Mouse (Mus musculus): ENCODE measurements around the gene Runx3.

DNA sequence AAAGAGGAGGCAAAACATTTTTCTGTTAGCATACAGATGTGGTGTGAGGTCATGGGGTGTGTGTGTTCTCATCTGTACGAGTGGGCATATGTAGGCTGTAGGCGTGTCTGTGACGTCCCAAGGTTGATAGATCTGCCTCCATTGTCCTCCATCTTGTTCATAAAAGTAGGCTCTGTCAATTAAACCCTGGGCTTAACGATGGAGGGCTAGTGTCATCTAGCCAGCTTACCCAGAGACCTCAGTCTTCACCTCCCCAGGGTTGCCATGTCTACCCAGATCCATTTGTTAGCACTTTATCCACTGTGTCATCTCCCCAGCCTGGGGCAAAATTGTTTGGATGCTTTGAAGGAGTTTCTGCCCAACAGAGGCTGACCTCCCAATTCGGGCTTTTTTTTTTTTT, 84.2 kb downstream of the Runx3 start:
- TF ChIP-seq CTCF (IDR thresholded peaks at IDR 0.05; ENCODE audit: low read depth, low read length) (no peak), POLR2A (IDR thresholded peaks at IDR 0.05; ENCODE audit: extremely low read depth, insufficient read depth, low read length) (no peak)

Measured in liver, adult 2 months (tissue).